Mouse (Mus musculus): ENCODE results near the gene 1500009L16Rik.

1500009L16Rik gene

GRCm38 (mm10) chr10:83722579-83723031 is at the start of gene 1500009L16Rik:
Gene 1500009L16Rik, plus strand, starts transcription at chr10:83722865.
- peak; percentile 49 for DNase-seq (ENCODE audit: low spot score)

DNA sequence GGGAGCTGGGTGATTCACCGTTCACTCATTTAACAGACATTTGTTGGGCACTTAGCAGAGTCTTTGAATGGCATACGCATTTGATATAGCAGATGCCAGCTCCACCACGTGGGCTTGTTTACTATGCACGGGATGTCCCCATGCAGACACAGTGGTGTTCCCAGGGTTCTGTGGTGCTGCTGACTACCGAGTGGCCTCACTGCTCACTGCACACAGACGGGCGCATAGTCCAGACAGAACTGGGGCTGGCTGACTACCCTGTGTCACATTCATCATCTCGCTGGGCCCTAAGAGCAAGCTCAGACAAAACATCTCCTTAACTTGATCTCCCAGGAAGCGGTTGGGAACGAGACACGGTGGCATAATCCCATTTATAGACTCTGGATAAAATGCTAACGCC is 41.3 kb upstream of the 1500009L16Rik start:
- no peak for DNase-seq (ENCODE audit: low spot score)

DNA sequence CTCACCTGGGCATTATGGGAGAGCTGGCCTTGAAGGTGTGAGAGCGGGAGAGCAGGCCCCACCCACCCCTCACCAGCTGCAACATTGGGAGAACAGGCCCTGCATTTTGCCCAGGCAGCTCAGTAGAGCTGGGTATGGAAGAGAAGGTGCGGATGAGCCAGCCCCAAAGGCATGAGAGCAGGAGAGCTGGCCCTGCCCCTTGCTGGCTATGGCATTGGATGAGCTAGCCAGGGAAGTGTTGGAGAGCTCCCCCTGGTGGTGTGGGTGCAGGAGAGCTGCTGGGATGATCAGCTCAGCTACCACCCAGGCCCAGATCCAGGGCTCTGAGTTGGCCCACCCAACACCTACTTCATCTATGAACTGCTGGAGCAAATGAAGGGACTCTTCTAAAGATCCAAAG is 34.5 kb upstream of the 1500009L16Rik start:
- no peak for DNase-seq (ENCODE audit: low spot score)

GRCm38 (mm10) chr10:83692175-83692895 is 30.3 kb upstream of the 1500009L16Rik start:
- no peak for DNase-seq (ENCODE audit: low spot score)

GRCm38 (mm10) chr10:83696226-83696625 is 26.4 kb upstream of the 1500009L16Rik start:
- DNase-seq (ENCODE audit: low spot score) = no peak

DNA sequence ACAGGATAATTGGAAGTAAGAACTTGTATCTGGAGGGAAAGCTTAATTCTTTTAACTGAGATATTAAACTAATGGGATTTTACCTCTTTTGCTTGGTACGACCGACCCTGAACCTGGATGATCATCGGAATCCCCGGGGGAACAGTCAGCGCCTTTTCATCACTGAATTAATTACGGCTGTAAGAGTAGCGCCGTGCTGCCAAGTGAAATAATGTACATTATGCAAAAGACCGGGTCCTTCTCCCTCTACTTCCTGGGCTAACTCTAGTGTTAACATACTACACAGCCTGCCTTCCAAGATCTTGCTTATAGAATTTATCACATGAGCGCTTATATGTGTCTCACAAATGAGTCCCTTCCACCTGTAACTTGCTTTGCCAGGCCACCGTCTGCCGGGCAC is 16.0 kb upstream of the 1500009L16Rik start:
- DNase-seq (ENCODE audit: low spot score) = no peak

DNA sequence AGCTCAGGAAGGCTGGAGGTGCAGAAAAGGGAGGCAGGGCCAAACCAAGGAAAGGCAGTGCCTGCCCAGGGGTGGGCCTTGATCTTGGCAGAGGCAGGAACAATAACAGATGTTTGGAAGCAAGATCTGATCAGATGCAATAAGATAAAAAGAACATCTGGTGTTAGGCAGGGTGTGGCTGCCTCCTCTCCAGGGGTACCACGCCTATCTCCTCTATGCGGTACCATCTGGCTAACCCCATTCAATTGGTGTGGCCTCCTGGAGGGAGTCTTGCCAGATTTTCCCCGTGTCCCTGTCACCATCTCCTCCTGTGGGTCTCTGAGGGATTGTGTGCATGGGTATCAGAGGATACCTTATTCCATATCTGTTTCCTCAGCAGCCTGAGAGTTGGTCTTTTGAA is 12.7 kb upstream of the 1500009L16Rik start:
- DNase-seq (ENCODE audit: low spot score) = no peak

- no peak for DNase-seq (ENCODE audit: low spot score)
Measured at GRCm38 (mm10) chr10:83711769-83712168, 10.9 kb upstream of the 1500009L16Rik start.

DNA sequence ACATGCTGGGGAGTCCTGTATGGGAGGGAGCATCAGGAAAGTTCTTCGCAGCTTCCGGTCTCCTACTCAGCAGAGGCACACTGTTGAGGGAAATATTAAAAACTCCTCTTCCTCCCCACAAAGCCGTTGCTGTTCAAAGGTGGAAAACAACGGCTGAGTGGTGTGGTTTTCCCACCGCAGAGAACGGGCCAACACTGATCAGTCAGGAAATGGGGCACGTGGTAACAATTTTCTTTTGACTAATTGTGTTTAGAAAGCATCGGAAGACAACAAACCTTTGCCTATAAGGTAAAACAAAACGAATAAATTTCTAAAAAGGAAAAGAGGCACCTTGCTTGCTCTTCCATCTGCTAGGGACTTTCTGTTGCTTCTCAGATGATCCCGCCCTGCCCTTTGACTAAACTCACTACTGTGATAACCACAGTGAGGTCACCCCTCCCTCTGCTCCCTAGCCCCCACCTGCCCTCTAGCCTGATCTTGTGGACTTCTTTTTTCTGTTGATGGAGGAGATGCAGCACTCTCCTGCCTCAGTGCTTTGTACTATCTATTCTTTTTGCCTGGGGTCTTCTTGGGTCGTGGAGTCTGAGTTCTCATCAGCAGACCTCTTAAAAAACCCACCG is 3.7 kb upstream of the 1500009L16Rik start:
- DNase-seq (ENCODE audit: low spot score) = no peak

GRCm38 (mm10) chr10:83723055-83723454 is 390 bp downstream of the 1500009L16Rik start:
- no peak for DNase-seq (ENCODE audit: low spot score)

DNA sequence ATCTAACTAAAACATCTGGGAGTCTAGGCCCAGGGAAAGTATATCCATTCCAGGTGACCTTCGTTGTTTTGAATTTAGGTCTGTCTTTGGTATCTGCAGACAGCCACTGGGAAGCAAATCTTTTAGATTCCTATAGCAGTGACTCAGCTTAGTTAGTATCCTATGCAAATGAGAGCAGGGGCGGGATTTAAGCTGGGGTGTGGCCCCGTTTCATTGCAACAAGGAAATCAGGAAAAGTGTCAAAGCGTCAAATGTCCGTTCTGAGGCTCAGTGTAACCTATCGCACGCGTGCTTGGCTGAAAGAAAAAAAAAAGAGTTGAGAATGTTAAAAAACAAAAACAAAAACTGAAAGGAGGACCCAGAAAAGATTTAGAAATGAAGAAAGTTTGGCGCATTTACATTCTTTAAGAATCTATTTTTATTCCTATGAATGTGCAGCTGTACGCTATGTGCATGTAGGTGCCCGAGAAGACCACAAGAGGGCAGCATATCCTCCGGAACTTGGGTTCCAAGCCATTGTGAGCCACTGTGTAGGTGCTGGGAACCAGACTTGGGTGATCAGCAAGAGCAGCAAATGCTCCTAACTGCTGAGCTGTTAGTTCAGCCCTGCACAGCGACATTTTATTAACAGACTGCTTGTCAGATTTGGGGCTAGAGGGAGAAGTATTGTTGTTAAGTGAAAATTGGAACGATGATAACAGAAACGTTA is 1.8 kb downstream of the 1500009L16Rik start:
- DNase-seq (ENCODE audit: low spot score) = no peak

- DNase-seq (ENCODE audit: low spot score) = peak; percentile 55
Measured at GRCm38 (mm10) chr10:83726164-83726563, 3.5 kb downstream of the 1500009L16Rik start.

GRCm38 (mm10) chr10:83727846-83728245 is 5.2 kb downstream of the 1500009L16Rik start:
- no peak for DNase-seq (ENCODE audit: low spot score)

GRCm38 (mm10) chr10:83728529-83728928 is 5.9 kb downstream of the 1500009L16Rik start:
- DNase-seq (ENCODE audit: low spot score) = no peak

DNA sequence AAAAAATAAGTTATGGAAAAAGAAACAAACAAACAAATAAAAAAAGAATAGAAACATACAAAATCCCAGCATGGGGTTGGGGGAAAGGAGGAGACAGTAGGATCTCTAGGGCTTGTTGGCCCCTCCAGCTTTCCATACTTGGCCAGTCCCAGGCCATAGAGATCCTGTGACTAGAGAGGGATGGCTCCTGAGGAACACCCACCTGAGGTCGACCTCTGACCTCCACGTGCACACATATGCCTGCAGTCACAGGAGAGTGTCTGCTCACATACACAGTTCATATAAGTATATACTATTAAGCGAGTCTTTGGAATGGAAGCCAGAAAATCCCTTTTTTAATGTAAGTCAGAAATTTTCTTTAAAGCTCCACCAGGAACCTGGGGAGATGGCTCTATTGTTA is 6.4 kb downstream of the 1500009L16Rik start:
- no peak for DNase-seq (ENCODE audit: low spot score)

- DNase-seq (ENCODE audit: low spot score) = peak; percentile 84
Measured at GRCm38 (mm10) chr10:83729492-83729891, 6.8 kb downstream of the 1500009L16Rik start.

DNA sequence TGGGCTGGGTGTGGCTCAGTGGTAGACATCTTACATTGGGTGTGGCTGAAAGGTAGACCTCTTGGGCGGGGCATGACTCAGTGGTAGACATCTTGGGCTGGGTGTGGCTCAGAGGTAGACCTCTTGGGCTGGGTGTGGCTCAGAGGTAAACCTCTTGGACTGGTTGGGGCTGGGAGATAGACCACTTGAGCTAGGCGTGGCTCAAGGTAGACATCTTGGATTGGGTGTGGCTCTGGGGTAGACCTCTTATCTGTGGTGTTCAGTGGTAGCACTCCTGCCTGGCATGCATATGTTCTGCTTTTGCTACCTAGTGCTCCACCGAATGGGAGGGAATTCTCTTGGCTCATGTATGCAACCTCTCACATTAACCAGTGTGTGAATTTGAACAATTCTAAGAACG is 11.1 kb downstream of the 1500009L16Rik start:
- no peak for DNase-seq (ENCODE audit: low spot score)

GRCm38 (mm10) chr10:83738996-83739655 is 16.5 kb downstream of the 1500009L16Rik start:
- DNase-seq (ENCODE audit: low spot score) = no peak

DNA sequence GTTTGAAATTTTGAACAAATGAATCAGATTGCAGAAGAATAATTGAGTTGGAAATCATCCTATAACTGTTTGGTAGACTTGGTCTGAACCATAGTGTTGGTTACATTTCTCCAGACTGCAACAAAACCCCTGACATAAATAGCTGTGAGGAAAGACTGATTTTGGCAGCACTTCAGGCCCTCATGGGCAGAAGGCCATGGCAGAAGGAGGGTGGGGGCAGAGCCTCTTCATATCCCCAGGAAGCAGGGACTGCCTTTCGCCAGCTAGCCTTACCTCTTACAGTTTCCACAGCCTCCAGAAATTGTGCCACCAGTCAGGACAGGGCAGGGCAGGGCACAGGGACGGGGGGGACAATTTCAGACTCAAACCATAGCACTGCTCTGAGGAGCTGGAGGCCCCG is 22.0 kb downstream of the 1500009L16Rik start:
- no peak for DNase-seq (ENCODE audit: low spot score)

- no peak for DNase-seq (ENCODE audit: low spot score)
Measured at GRCm38 (mm10) chr10:83753056-83753455, 30.4 kb downstream of the 1500009L16Rik start.

- DNase-seq (ENCODE audit: low spot score) = no peak
Measured at GRCm38 (mm10) chr10:83757343-83757962, 34.8 kb downstream of the 1500009L16Rik start.

- DNase-seq (ENCODE audit: low spot score) = no peak
Measured at GRCm38 (mm10) chr10:83758732-83759131, 36.1 kb downstream of the 1500009L16Rik start.

Measured in lung, postnatal 25 days (tissue).